Mouse (Mus musculus) CD8-positive naive resting alpha-beta T cell, adult 57 days (primary cell): ENCODE measurements around the gene Tarm1. TPM values are rescaled to one million over a fixed set of nuclear protein-coding genes. Genes with fewer than 3 reads are reported as not detected.

ENCODE experiments used
- total RNA-seq: library from RNA; stranded (reverse); gene quantifications from one replicate; pipeline ENCODE4 v1.2.4, GENCODE M21; 2023

Gene Tarm1
- total RNA-seq = not detected

DNA sequence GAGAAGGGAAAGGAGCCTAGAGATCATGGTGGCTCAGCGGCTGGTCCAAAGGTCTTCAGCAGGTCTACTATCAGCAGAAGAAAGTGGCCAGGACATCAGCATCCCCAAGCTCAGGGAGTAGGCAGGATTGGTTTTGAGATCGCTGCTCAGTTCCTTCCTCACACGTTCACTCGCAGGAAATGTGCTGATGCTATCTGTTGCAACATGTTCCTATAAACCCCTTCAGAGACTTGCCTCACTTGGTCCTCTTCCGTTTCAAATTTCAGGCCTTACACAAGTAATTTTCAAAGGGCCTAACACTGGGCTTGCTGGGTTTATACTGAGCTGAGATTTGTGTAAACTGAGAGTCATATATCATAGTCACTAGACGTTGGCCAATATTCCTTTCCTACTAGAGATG, at the start of gene Tarm1:
Gene Tarm1 (minus strand): TSS at position 186 of the 400 bp plus-strand sequence.

Other genes with a start within 250 kb of the Tarm1 start
- 9.8 TPM for gene Myadm, start 213.5 kb downstream of the Tarm1 start, total RNA-seq
- gene Prkcg, start 213.4 kb downstream of the Tarm1 start, total RNA-seq = 0.92 TPM
- gene Cacng7, start 169.7 kb downstream of the Tarm1 start, total RNA-seq = not detected
- 0.28 TPM for gene Cacng8, start 111.9 kb downstream of the Tarm1 start, total RNA-seq
- not detected for gene Cacng6, start 78.4 kb downstream of the Tarm1 start, total RNA-seq
- not detected for gene Oscar, start 113.5 kb upstream of the Tarm1 start, total RNA-seq
- gene Ndufa3, start 114.7 kb upstream of the Tarm1 start, total RNA-seq = 342 TPM
- 26.4 TPM for gene Tfpt, start 127.3 kb upstream of the Tarm1 start, total RNA-seq
- gene Prpf31, start 127.4 kb upstream of the Tarm1 start, total RNA-seq = 65.7 TPM
- gene Cnot3, start 142.6 kb upstream of the Tarm1 start, total RNA-seq = 113 TPM
- 11.7 TPM for gene Leng1, start 163.2 kb upstream of the Tarm1 start, total RNA-seq
- gene Tmc4, start 174.9 kb upstream of the Tarm1 start, total RNA-seq = 10.1 TPM
- 19.7 TPM for gene Tsen34, start 190.2 kb upstream of the Tarm1 start, total RNA-seq
- gene Mboat7, start 190.9 kb upstream of the Tarm1 start, total RNA-seq = 59.5 TPM
- 2,799 TPM for gene Rps9, start 201.4 kb upstream of the Tarm1 start, total RNA-seq
- gene Pirb, start 217.8 kb upstream of the Tarm1 start, total RNA-seq = 3.2 TPM